Mouse (Mus musculus): ENCODE data around the gene Tmem131l. TPM values are rescaled to one million over a fixed set of nuclear protein-coding genes. Genes with fewer than 3 reads are reported as not detected.

Gene Tmem131l
- polyA plus RNA-seq, 1 experiment from 2014 or later, result 22.4 TPM

GRCm38 (mm10) chr3:84032933-84033730 lies 6.8 kb downstream of the Tmem131l start:
- no peak for ATAC-seq (replicated peaks; ENCODE audit: low FRiP score, low read depth)
- H3K4me2 ChIP-seq (ENCODE audit: low read length), result no peak overlapping the region
- H3K4me1 ChIP-seq (replicated peaks; ENCODE audit: insufficient read depth, low read length), result 0 out of 2 replicates have a peak, but pooled peaks cover 6% of the 10 kb centered on the region
- no peak overlapping the region for H3K4me3 ChIP-seq (replicated peaks; ENCODE audit: low read depth, low read length)
- peaks cover 7% of the 10 kb centered on the region; the same call in 1 of the 2 replicates for H3K36me3 ChIP-seq (ENCODE audit: insufficient read depth, low read length)
- H3K9me3 ChIP-seq (replicated peaks; ENCODE audit: low read length), result no peaks in the 10 kb centered on the region
- H3K9ac ChIP-seq (ENCODE audit: low read depth, low read length), result no peak overlapping the region
- WGBS, result 84% methylated on average over 10 of the region's 10 CpGs
- no peak overlapping the region for H3K27ac ChIP-seq
- TF ChIP-seq CTCF (IDR thresholded peaks at IDR 0.05; ENCODE audit: low read depth), result no peak
- no peaks in the 10 kb centered on the region for H3K27me3 ChIP-seq (ENCODE audit: insufficient read depth, low read length)
- DNase-seq (ENCODE audit: low spot score), result no peak

- DNase-seq (ENCODE audit: low spot score) (no peak), ATAC-seq (replicated peaks; ENCODE audit: low FRiP score, low read depth) (no peak)
- WGBS, result 95% methylated on average over 5 of the region's 5 CpGs
Measured at GRCm38 (mm10) chr3:84032419-84032818, 7.6 kb downstream of the Tmem131l start.

GRCm38 (mm10) chr3:84031216-84031615 lies 8.8 kb downstream of the Tmem131l start:
- Histone ChIP-seq H3K36me3 (ENCODE audit: insufficient read depth, low read length) (peaks cover 7% of the 10 kb centered on the region; the same call in 1 of the 2 replicates), H3K4me3 (replicated peaks; ENCODE audit: low read depth, low read length) (no peak overlapping the region), H3K9ac (ENCODE audit: low read depth, low read length) (no peak overlapping the region), H3K27me3 (ENCODE audit: insufficient read depth, low read length) (no peaks in the 10 kb centered on the region), H3K4me2 (ENCODE audit: low read length) (no peak overlapping the region), H3K9me3 (replicated peaks; ENCODE audit: low read length) (no peaks in the 10 kb centered on the region), H3K4me1 (replicated peaks; ENCODE audit: insufficient read depth, low read length) (no peaks in the 10 kb centered on the region), H3K27ac (no peak overlapping the region)
- 82% methylated on average over 3 of the region's 3 CpGs for WGBS
- ATAC-seq (replicated peaks; ENCODE audit: low FRiP score, low read depth) (no peak), DNase-seq (ENCODE audit: low spot score) (no peak)
- TF ChIP-seq CTCF (IDR thresholded peaks at IDR 0.05; ENCODE audit: low read depth), result no peak

More at GRCm38 (mm10) chr3:84032419-84032818, 7.6 kb downstream of the Tmem131l start:
- Histone ChIP-seq H3K36me3 (ENCODE audit: insufficient read depth, low read length) (peaks cover 7% of the 10 kb centered on the region; the same call in 1 of the 2 replicates), H3K4me2 (ENCODE audit: low read length) (no peak overlapping the region), H3K4me3 (replicated peaks; ENCODE audit: low read depth, low read length) (no peak overlapping the region), H3K9ac (ENCODE audit: low read depth, low read length) (no peak overlapping the region), H3K9me3 (replicated peaks; ENCODE audit: low read length) (no peaks in the 10 kb centered on the region), H3K27ac (no peak overlapping the region), H3K4me1 (replicated peaks; ENCODE audit: insufficient read depth, low read length) (0 out of 2 replicates have a peak, but pooled peaks cover 1% of the 10 kb centered on the region), H3K27me3 (ENCODE audit: insufficient read depth, low read length) (no peaks in the 10 kb centered on the region)
- no peak for TF ChIP-seq CTCF (IDR thresholded peaks at IDR 0.05; ENCODE audit: low read depth)

GRCm38 (mm10) chr3:84028968-84029367 lies 11.0 kb downstream of the Tmem131l start:
- no peaks in the 10 kb centered on the region for H3K27me3 ChIP-seq (ENCODE audit: insufficient read depth, low read length)
- H3K4me3 ChIP-seq (replicated peaks; ENCODE audit: low read depth, low read length), result no peak overlapping the region
- ATAC-seq (replicated peaks; ENCODE audit: low FRiP score, low read depth) (no peak), DNase-seq (ENCODE audit: low spot score) (no peak)
- no peak overlapping the region for H3K9ac ChIP-seq (ENCODE audit: low read depth, low read length)
- 0 out of 2 replicates have a peak, but pooled peaks cover 6% of the 10 kb centered on the region for H3K4me1 ChIP-seq (replicated peaks; ENCODE audit: insufficient read depth, low read length)
- H3K36me3 ChIP-seq (ENCODE audit: insufficient read depth, low read length), result peaks cover 7% of the 10 kb centered on the region; the same call in 1 of the 2 replicates
- H3K4me2 ChIP-seq (ENCODE audit: low read length), result no peak overlapping the region
- TF ChIP-seq CTCF (IDR thresholded peaks at IDR 0.05; ENCODE audit: low read depth), result no peak
- 91% methylated on average over 4 of the region's 4 CpGs for WGBS
- no peak overlapping the region for H3K27ac ChIP-seq
- H3K9me3 ChIP-seq (replicated peaks; ENCODE audit: low read length), result no peaks in the 10 kb centered on the region

DNA sequence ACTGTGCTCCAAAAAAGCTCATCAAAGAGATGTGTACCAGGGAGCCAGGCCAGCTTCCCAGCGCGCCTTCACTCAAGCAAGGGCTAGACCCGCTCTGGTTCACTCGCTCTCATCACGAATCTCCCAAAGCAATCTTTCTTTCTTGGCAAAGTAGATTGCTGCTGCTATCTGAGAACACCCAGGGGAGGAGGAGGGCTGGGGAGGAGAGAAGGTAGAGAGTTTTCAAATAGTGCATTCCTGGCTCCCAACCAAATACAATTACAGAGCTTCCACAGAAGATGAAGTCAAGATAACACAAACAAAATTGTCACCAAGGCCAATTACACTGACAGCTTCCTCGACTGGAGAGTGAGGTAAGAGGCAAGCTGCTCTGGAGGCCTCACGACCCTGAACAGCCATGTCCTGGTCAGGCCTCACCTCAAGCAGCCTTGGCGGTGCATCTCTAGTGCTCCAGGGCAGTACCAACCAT lies 12.2 kb downstream of the Tmem131l start:
- 71% methylated on average over 8 of the region's 8 CpGs for WGBS
- no peak overlapping the region for H3K27ac ChIP-seq

GRCm38 (mm10) chr3:84024512-84025072 lies 15.4 kb downstream of the Tmem131l start:
- ATAC-seq (replicated peaks; ENCODE audit: low FRiP score, low read depth) (no peak), DNase-seq (ENCODE audit: low spot score) (no peak)
- H3K36me3 ChIP-seq (ENCODE audit: insufficient read depth, low read length), result no peaks in the 10 kb centered on the region
- no peaks in the 10 kb centered on the region for H3K27me3 ChIP-seq (ENCODE audit: insufficient read depth, low read length)
- no peak overlapping the region for H3K4me3 ChIP-seq (replicated peaks; ENCODE audit: low read depth, low read length)
- H3K27ac ChIP-seq, result no peak overlapping the region
- 63% methylated on average over 12 of the region's 12 CpGs for WGBS
- H3K9me3 ChIP-seq (replicated peaks; ENCODE audit: low read length), result no peaks in the 10 kb centered on the region
- peaks cover 9% of the 10 kb centered on the region; the same call in 1 of the 2 replicates for H3K4me1 ChIP-seq (replicated peaks; ENCODE audit: insufficient read depth, low read length)
- H3K9ac ChIP-seq (ENCODE audit: low read depth, low read length), result no peak overlapping the region
- TF ChIP-seq CTCF (IDR thresholded peaks at IDR 0.05; ENCODE audit: low read depth), result no peak
- H3K4me2 ChIP-seq (ENCODE audit: low read length), result no peak overlapping the region

More for the DNA sequence above, 12.2 kb downstream of the Tmem131l start:
- Histone ChIP-seq H3K4me3 (replicated peaks; ENCODE audit: low read depth, low read length) (no peak overlapping the region), H3K4me1 (replicated peaks; ENCODE audit: insufficient read depth, low read length) (peaks cover 6% of the 10 kb centered on the region; the same call in 1 of the 2 replicates), H3K27me3 (ENCODE audit: insufficient read depth, low read length) (no peaks in the 10 kb centered on the region), H3K9me3 (replicated peaks; ENCODE audit: low read length) (no peaks in the 10 kb centered on the region), H3K36me3 (ENCODE audit: insufficient read depth, low read length) (peaks cover 7% of the 10 kb centered on the region; the same call in 1 of the 2 replicates), H3K4me2 (ENCODE audit: low read length) (no peak overlapping the region), H3K9ac (ENCODE audit: low read depth, low read length) (no peak overlapping the region)
- ATAC-seq (replicated peaks; ENCODE audit: low FRiP score, low read depth) (no peak), DNase-seq (ENCODE audit: low spot score) (no peak)
- no peak for TF ChIP-seq CTCF (IDR thresholded peaks at IDR 0.05; ENCODE audit: low read depth)
